Comparison of ENCODE assay signal across 21 mouse cellular contexts in genomic region chr15:79745883-79746282, GRCm38 (mm10).
"Had no signal": no experiment of that assay in that cellular context is flagged by ENCODE, and none has a peak within 500 bp of the region (broad histone marks: within the 10 kb centered on the region; RNA-seq: fewer than 3 reads in every experiment).

No protein-coding gene starts in this region.

- H3K9ac ChIP-seq: kidney, embryonic 15.5 days; limb, embryonic 15.5 days; liver, embryonic 14.5 days; liver, postnatal 0 days; lung, embryonic 14.5 days; neural tube, embryonic 12.5 days; neural tube, embryonic 15.5 days had no signal

- DNase-seq: kidney, postnatal 10 days; layer of hippocampus, postnatal 36 days; left cerebral cortex, postnatal 4 days; liver, postnatal 0 days; lung, embryonic 14.5 days; right cerebral cortex, adult 18-20 months; right cerebral cortex, postnatal 14 days; right cerebral cortex, postnatal 4 days; thymus, postnatal 36 days had no signal

- ATAC-seq: liver, postnatal 0 days; lung, postnatal 0 days; midbrain, embryonic 13.5 days had no signal

- H3K36me3 ChIP-seq: kidney, embryonic 15.5 days; limb, embryonic 12.5 days; limb, embryonic 15.5 days; midbrain, embryonic 13.5 days; neural tube, embryonic 12.5 days; neural tube, embryonic 15.5 days had no signal

- H3K9me3 ChIP-seq: kidney, embryonic 15.5 days; limb, embryonic 12.5 days; limb, embryonic 15.5 days; midbrain, embryonic 13.5 days; neural tube, embryonic 12.5 days; neural tube, embryonic 15.5 days had no signal

- H3K4me3 ChIP-seq: kidney, embryonic 15.5 days; left cerebral cortex, adult 2 months; limb, embryonic 12.5 days; limb, embryonic 15.5 days; midbrain, embryonic 13.5 days; neural tube, embryonic 12.5 days; neural tube, embryonic 15.5 days had no signal

- H3K4me2 ChIP-seq: kidney, embryonic 15.5 days; limb, embryonic 15.5 days; liver, embryonic 11.5 days; lung, embryonic 14.5 days; midbrain, embryonic 13.5 days; neural tube, embryonic 12.5 days; neural tube, embryonic 15.5 days had no signal

- H3K27me3 ChIP-seq: kidney, embryonic 15.5 days; limb, embryonic 12.5 days; limb, embryonic 15.5 days; midbrain, embryonic 13.5 days; neural tube, embryonic 12.5 days; neural tube, embryonic 15.5 days had no signal

- H3K27ac ChIP-seq: kidney, embryonic 15.5 days; left cerebral cortex, adult 2 months; limb, embryonic 15.5 days; liver, embryonic 14.5 days; macrophage; midbrain, embryonic 13.5 days; neural tube, embryonic 12.5 days; neural tube, embryonic 15.5 days; stomach, postnatal 0 days had no signal
